Comparison of ENCODE assay signal across 23 mouse cellular contexts in the genomic region with DNA sequence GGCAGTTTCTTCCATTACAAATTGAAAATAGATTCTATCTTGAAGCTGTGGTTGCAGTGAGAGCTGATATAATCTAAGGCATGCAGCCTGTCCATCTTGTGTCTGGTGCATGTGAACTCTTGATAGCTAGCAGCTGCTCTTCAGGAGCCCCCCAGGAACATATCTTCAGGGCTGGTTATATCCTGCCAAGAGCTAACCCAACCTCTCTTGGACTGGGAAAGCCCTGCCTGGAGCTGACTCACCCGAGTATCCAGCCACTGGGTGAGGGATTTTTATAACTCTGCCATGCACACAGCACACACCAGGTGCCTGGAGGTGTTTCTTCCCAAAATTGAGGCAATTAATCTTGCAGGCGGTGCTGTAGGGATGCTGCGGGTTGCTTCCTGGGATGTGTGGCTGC.
DNase-seq lines count a peak whose midpoint lies in the region; ATAC-seq lines count a peak whose summit lies in the region.
"Had no signal": no experiment of that assay in that cellular context is flagged by ENCODE, and none has a peak within 500 bp of the region (broad histone marks: within the 10 kb centered on the region; RNA-seq: fewer than 3 reads in every experiment).

No protein-coding gene starts in this region.

- intact Hi-C loops in heart, postnatal 14 days (cut with DNase I) = no loop called here

- H3K9me3 ChIP-seq in hindbrain, embryonic 13.5 days = no peaks in the 10 kb centered on the region
- H3K9me3 ChIP-seq in hindbrain, embryonic 10.5 days = no peaks in the 10 kb centered on the region
- H3K9me3 ChIP-seq in neural tube, embryonic 13.5 days = no peaks in the 10 kb centered on the region
- H3K9me3 ChIP-seq: heart, embryonic 13.5 days; liver, embryonic 13.5 days had no signal

- ATAC-seq in hindbrain, embryonic 13.5 days (ENCODE audit: low FRiP score) = no peak
- no peak for ATAC-seq in neural tube, embryonic 13.5 days (ENCODE audit: low read depth)
- ATAC-seq: forebrain, embryonic 14.5 days; intestine, postnatal 0 days; midbrain, embryonic 16.5 days had no signal

- no peaks in the 10 kb centered on the region for H3K36me3 ChIP-seq in hindbrain, embryonic 13.5 days
- no peaks in the 10 kb centered on the region for H3K36me3 ChIP-seq in hindbrain, embryonic 10.5 days
- no peaks in the 10 kb centered on the region for H3K36me3 ChIP-seq in neural tube, embryonic 13.5 days
- H3K36me3 ChIP-seq: heart, embryonic 13.5 days; liver, embryonic 13.5 days had no signal

- no peaks in the 10 kb centered on the region for H3K27me3 ChIP-seq in hindbrain, embryonic 13.5 days
- 0 out of 2 replicates have a peak, but pooled peaks cover 5% of the 10 kb centered on the region for H3K27me3 ChIP-seq in hindbrain, embryonic 10.5 days (ENCODE audit: insufficient read depth, poor library complexity, severe bottlenecking)
- no peaks in the 10 kb centered on the region for H3K27me3 ChIP-seq in neural tube, embryonic 13.5 days
- H3K27me3 ChIP-seq: liver, embryonic 13.5 days had no signal

- 36% methylated on average over 3 of the region's 3 CpGs for WGBS in hindbrain, embryonic 13.5 days
- WGBS in hindbrain, embryonic 10.5 days = 57% methylated on average over 3 of the region's 3 CpGs
- 22% methylated on average over 3 of the region's 3 CpGs for WGBS in neural tube, embryonic 13.5 days

- peaks cover 28% of the 10 kb centered on the region for H3K4me1 ChIP-seq in hindbrain, embryonic 13.5 days (replicated peaks)
- peaks cover 25% of the 10 kb centered on the region for H3K4me1 ChIP-seq in hindbrain, embryonic 10.5 days (replicated peaks)
- peaks cover 52% of the 10 kb centered on the region for H3K4me1 ChIP-seq in neural tube, embryonic 13.5 days (replicated peaks)
- H3K4me1 ChIP-seq: heart, embryonic 13.5 days; liver, embryonic 13.5 days had no signal

- no peak overlapping the region for H3K9ac ChIP-seq in hindbrain, embryonic 13.5 days
- H3K9ac ChIP-seq in neural tube, embryonic 13.5 days = no peak overlapping the region
- H3K9ac ChIP-seq: heart, embryonic 13.5 days; liver, embryonic 13.5 days had no signal

- H3K27ac ChIP-seq in hindbrain, embryonic 13.5 days = peak overlapping the region; percentile 27
- no peak overlapping the region for H3K27ac ChIP-seq in hindbrain, embryonic 10.5 days
- peak overlapping the region; percentile 46; the same call in 1 of the 2 replicates for H3K27ac ChIP-seq in neural tube, embryonic 13.5 days (replicated peaks)
- H3K27ac ChIP-seq: heart, embryonic 13.5 days; left cerebral cortex, adult 2 months; liver, embryonic 13.5 days had no signal

- no peak overlapping the region for H3K4me2 ChIP-seq in hindbrain, embryonic 13.5 days
- H3K4me2 ChIP-seq in neural tube, embryonic 13.5 days = no peak overlapping the region
- H3K4me2 ChIP-seq: heart, embryonic 13.5 days; liver, embryonic 13.5 days had no signal

- DNase-seq in hindbrain, embryonic 10.5 days (ENCODE audit: low spot score) = no peak
- DNase-seq in neural tube, embryonic 10.5 days (ENCODE audit: extremely low spot score, low spot score) = no peak
- peak; percentile 40 for DNase-seq in brain, adult 2 months (ENCODE audit: low read depth, low spot score)
- no peak for DNase-seq in adrenal gland, postnatal 4 days (ENCODE audit: low spot score in 2 of 2)
- no peak for DNase-seq in heart, postnatal 14 days
- DNase-seq: adrenal gland, postnatal 14 days; B cell, adult 2 months; cerebellum, adult 2 months; cerebellum, postnatal 14 days; gastrocnemius, postnatal 10 days; heart, postnatal 10 days; kidney, adult 9 months; kidney, postnatal 25 days; liver, embryonic 13.5 days; lung, adult 2 months; lung, postnatal 14 days had no signal

- no peak overlapping the region for H3K4me3 ChIP-seq in hindbrain, embryonic 13.5 days
- no peak overlapping the region for H3K4me3 ChIP-seq in hindbrain, embryonic 10.5 days
- no peak overlapping the region for H3K4me3 ChIP-seq in neural tube, embryonic 13.5 days
- H3K4me3 ChIP-seq: heart, embryonic 13.5 days; left cerebral cortex, adult 2 months; liver, embryonic 13.5 days had no signal
